Mouse (Mus musculus) spleen, adult 18-20 months (tissue): Measurements from ENCODE around the gene Jun.

Experiments used
- DNase-seq, 2 experiments: peaks; one replicate each; pipeline ENCODE4 v3.0.0; 2022; ENCODE audit warnings: mixed read lengths in 2 of 2

Gene Jun

GRCm38 (mm10) chr4:95023350-95023953 lies 28.6 kb downstream of the Jun start:
- DNase-seq, result no peak

DNA sequence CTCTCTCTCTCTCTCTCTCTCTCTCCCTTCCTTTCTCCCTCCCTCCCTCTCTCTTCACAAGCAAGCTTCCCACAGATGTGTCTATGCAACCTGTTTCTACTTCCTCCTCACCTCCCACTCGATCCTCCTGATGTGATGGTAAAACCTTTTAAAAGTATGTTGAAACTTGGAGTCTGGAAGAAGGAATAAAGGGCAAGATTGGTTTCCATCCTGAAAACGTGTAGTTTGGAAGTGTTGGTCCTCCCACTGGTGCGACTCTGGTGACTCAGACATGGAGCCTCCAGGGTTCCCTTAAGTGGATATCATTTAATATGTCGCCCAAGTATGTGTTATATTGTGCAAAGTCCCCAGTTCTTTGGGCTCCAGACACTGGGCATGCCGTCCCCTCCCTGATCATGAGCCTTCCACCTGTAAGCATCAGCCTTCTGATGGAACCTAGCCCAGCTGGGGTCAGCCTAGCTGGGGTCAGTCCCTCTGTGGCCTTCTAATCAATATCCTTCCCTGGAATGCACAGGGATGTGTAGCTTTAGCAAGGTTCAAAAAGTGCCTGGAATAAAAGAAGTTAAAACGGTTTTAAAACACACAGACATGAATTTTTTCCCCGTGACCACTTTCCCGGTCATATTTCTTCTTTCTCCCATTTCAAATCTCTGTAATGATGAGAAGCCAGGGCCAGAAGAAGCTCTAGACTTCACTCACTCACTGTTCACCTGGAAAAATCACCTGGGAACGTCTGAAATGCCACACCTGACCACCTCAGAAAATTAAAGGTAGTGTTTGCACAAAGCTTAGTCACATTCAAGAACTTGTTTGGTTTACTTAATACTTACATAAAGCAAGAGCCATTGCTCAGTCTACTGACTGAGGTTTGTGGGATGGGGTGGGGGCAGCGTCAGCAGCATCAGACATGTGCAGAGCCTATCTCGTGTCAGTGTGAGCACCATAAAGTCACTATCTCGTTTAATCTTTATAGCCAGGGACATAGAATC lies 30.1 kb downstream of the Jun start:
- DNase-seq, result no peak

DNA sequence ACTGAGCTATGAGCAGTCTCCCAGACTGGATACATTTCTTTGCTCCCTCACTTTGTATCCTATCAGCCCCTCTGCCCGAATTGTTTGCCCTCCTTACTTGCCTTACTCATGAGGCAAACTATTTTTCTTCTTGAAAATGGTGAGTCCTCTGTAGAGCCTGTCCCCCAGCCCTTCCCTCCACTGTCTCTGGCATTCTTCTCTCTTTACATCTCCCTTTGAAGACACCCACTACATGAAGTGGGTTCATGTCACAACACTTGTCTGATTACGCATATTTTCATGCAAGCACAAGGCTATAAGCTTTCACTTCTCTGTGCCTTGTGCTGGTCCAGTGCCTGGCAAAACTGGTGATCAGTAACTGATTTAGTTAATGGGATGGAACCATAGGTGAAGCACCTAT lies 31.8 kb downstream of the Jun start:
- DNase-seq, result no peak

DNA sequence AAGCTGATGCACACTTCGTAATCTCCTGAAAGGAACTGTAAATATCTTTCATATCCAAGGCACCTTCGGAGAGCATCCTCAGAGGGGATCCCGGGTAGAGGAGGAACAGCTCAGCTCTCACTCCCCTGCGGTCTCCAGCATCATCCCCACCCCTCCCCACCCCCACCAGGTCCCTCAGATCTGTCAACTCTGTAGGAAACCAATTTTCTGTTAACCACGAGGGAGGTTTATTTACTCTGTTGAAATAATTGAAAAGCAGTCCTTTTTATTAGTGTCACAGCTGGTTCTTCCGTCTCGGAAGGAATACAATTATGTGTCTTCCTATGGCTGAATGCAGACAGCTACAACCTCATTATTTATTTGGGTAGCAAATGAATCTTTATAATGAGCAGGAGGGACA lies 33.8 kb downstream of the Jun start:
- no peak for DNase-seq

DNA sequence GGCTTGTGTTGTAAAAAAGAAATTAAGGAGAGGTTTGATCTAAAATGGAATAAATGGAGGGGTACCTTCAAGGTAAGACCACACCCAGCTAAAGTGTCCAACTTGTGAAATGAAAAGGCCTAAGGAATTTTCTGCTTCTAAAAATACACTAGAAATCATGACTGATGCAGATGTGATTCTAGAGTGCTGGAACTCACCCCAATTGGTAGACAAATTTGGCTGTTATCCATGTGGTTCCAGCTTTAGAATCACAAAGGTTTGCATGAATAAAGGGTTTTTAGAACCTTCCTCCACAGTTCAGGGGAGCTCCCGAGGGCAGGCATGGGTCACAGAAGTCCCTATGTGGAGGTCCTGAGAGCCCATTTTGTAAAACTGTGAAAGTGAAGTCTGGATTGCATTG lies 39.3 kb downstream of the Jun start:
- DNase-seq, result no peak

- no peak for DNase-seq
These were observed 39.8 kb downstream of the Jun start for GRCm38 (mm10) chr4:95012256-95012655.

GRCm38 (mm10) chr4:95008175-95009057 lies 43.6 kb downstream of the Jun start:
- peak; percentile 32 to 67 for DNase-seq

DNA sequence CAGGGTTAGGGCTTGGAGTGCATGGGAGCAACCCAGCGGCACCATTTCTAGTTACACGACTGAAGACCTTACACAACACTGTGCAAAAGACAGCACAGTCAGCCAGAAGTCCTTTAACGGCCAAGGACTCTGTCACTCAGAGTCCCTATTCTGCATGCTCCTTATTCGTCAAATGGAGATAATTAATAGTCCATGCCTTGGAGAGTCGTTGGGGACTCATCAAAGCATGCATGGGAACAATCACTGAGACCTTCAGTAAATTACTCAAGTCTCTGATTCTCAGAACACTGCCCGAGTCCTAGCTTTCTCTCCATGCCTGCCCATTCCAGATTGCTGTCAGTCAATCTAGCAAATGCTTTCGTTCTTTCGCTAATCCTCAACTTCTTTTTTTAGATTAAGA lies 44.3 kb downstream of the Jun start:
- DNase-seq, result no peak

GRCm38 (mm10) chr4:95005251-95005830 lies 46.7 kb downstream of the Jun start:
- DNase-seq, result no peak

DNA sequence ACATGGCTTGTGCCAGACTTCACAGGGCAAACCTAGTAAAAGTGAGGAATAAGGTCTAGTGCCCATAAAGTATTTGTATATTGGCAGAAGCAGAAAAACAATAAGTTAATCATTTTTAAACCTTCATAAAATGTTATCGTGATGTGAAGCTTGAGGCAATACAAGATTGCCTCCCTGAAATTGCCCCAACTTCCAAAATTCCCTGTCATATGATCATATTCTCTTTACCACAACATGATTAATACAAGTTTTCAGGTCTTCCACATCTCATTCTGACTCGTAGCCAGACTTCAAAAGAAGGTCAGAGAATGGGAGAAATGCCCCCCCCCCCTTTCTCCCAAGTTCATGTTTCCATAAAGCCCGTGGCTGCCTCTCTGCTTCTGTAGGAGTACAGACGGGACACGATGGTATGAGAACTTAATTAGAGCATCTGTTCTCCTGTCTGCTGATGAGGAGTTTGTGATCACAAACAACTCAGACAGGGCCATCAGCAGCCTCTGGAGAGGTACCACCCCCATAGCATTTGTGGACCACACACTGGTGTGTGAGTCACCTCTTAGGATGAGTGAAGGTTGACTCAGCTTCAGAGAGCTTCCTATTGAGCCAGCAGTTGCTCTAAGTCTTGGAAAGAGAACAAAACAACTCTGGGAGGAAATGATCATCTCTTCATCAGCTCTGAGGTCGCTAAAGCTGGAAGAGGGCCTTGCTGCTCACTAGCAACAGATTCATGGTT lies 50.8 kb downstream of the Jun start:
- no peak for DNase-seq

GRCm38 (mm10) chr4:95000147-95000546 lies 51.9 kb downstream of the Jun start:
- no peak for DNase-seq

GRCm38 (mm10) chr4:94999249-94999648 lies 52.8 kb downstream of the Jun start:
- peak; percentile 54 to 60 for DNase-seq
